Mouse (Mus musculus) midbrain, embryonic 16.5 days (tissue): Measurements from ENCODE around the gene Gm9837. TPM values are rescaled to one million over a fixed set of nuclear protein-coding genes. Genes with fewer than 3 reads are reported as not detected.

ENCODE experiments used
- ATAC-seq: fragments of 200-750 bp; cut with Nextera tagmentation; 2 replicates; pipeline ENCODE4 v1.8.0; 2017; ENCODE audit warnings: moderate TSS enrichment
- H3K27ac ChIP-seq: fragments of 300-500 bp; sonication (generic); 2 replicates; pipeline ENCODE4 v1.5.1; 2014; ENCODE audit warnings: mild to moderate bottlenecking, low read length, mixed read lengths
- H3K27me3 ChIP-seq: fragments of 300-500 bp; sonication (generic); 2 replicates; pipeline ENCODE4 v1.6.1; 2014; ENCODE audit warnings: low read depth, low read length, mixed read lengths; ENCODE audit not compliant: control insufficient read depth, insufficient read depth
- H3K36me3 ChIP-seq: fragments of 300-500 bp; sonication (generic); 2 replicates; pipeline ENCODE4 v1.6.1; 2014; ENCODE audit warnings: mild to moderate bottlenecking, low read length, moderate library complexity, mixed read lengths; ENCODE audit not compliant: control insufficient read depth, insufficient read depth
- H3K4me1 ChIP-seq: fragments of 300-500 bp; sonication (generic); 2 replicates; pipeline ENCODE4 v1.6.1; 2014; ENCODE audit warnings: mild to moderate bottlenecking, low read length, mixed read lengths; ENCODE audit not compliant: control insufficient read depth, insufficient read depth
- H3K4me2 ChIP-seq: fragments of 300-500 bp; sonication (generic); 2 replicates; pipeline ENCODE4 v1.6.1; 2014; ENCODE audit warnings: mild to moderate bottlenecking, low read length, mixed read lengths
- H3K4me3 ChIP-seq: fragments of 300-500 bp; sonication (generic); 2 replicates; pipeline ENCODE4 v1.5.1; 2014; ENCODE audit warnings: low read depth, mild to moderate bottlenecking, low read length, moderate library complexity, mixed read lengths
- H3K9ac ChIP-seq: fragments of 300-500 bp; sonication (generic); 2 replicates; pipeline ENCODE4 v1.6.1; 2014; ENCODE audit warnings: low read depth, low read length, mixed read lengths
- H3K9me3 ChIP-seq: fragments of 300-500 bp; sonication (generic); replicated peaks from 2 replicates; pipeline ENCODE4 v1.6.1; 2014; ENCODE audit warnings: mild to moderate bottlenecking, low read length, mixed read lengths; ENCODE audit not compliant: control insufficient read depth, poor library complexity, severe bottlenecking
- WGBS: fragments of 180-500 bp; shearing (Covaris S2); extraction: QIAGEN DNeasy Blood & Tissue Kit; methylation state at CpG from one replicate; pipeline ENCODE4 v1.1.7; 2014; 5-methylcytosine and 5-hydroxymethylcytosine counted together
- polyA plus RNA-seq: library from polyadenylated mRNA; unstranded; fragments of >200 nt; fragmentation: Nextera tagmentation; extraction: Ambion mirVana; gene quantifications from 2 replicates; pipeline ENCODE4 v1.2.1, GENCODE M21; 2015

Gene Gm9837
- polyA plus RNA-seq, 1 experiment from 2014 or later, result not detected

DNA sequence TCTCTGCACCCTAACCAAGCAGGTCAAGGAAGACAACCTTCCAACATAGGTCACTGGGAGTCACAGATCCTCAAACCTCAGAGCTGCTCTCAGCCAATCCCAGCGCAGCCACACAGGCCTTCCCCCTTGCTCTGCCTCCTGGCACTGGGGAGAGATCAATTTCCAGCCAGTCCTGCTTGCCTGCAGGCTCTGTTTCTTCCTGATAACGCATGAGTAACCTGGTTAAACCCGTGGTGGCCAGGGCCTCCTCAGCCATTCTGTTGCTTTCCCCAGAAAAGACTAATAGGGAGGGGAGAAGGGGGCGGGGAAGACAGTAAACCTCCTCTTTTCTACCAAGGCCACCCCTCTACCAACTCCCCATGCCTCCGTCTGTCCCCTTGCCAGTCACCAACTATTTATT is 8.6 kb downstream of the Gm9837 start:
- Histone ChIP-seq H3K27ac (no peak overlapping the region), H3K9ac (no peak overlapping the region), H3K27me3 (peaks cover 63% of the 10 kb centered on the region), H3K4me3 (no peak overlapping the region), H3K36me3 (no peaks in the 10 kb centered on the region), H3K9me3 (no peaks in the 10 kb centered on the region), H3K4me1 (peaks cover 12% of the 10 kb centered on the region), H3K4me2 (no peak overlapping the region)
- 23% methylated on average over 5 of the region's 5 CpGs for WGBS
- no peak for ATAC-seq

DNA sequence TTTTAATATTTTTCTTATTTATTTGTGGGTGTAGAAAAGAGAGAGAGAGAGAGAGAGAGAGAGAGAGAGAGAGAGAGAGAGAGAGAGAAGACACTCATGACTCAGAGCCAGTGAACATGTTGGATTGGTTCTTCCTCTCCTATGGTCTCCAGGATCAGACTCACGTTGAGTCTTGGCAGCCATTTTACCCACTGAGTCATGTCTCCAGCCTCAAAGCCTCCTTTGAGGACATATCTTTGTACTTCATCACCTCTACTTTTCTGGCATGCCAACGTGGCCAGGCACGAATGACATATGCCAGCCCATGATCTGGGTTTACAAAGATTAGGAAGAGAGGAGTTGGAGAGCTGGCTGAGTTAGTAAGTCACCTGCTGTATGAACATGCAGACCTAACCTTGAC is 10.1 kb downstream of the Gm9837 start:
- Histone ChIP-seq H3K9ac (no peak overlapping the region), H3K36me3 (no peaks in the 10 kb centered on the region), H3K4me3 (no peak overlapping the region), H3K9me3 (no peaks in the 10 kb centered on the region), H3K27me3 (peaks cover 60% of the 10 kb centered on the region), H3K4me2 (no peak overlapping the region), H3K4me1 (peaks cover 9% of the 10 kb centered on the region), H3K27ac (no peak overlapping the region)
- no peak for ATAC-seq
- WGBS, result 80% methylated on average over 3 of the region's 3 CpGs

DNA sequence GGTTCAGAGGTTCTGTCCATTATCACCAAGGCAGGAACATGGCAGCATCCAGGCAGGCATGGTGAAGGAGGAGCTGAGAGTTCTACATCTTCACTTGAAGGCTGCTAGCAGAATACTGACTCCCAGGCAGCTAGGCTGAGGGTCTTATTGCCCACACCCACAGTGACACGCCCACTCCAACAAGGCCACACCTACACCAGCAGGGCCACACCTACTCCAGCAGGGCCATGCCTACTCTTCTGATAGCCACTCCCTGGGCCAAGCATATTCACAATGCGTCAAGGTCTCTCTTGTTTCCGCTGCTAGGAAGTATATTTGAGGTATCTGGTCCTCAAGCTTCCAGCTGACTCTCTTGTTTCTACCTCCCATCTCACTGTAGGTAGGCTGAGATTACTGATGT is 11.3 kb downstream of the Gm9837 start:
- 64% methylated on average over 3 of the region's 3 CpGs for WGBS
- Histone ChIP-seq H3K36me3 (no peaks in the 10 kb centered on the region), H3K27me3 (peaks cover 49% of the 10 kb centered on the region)

DNA sequence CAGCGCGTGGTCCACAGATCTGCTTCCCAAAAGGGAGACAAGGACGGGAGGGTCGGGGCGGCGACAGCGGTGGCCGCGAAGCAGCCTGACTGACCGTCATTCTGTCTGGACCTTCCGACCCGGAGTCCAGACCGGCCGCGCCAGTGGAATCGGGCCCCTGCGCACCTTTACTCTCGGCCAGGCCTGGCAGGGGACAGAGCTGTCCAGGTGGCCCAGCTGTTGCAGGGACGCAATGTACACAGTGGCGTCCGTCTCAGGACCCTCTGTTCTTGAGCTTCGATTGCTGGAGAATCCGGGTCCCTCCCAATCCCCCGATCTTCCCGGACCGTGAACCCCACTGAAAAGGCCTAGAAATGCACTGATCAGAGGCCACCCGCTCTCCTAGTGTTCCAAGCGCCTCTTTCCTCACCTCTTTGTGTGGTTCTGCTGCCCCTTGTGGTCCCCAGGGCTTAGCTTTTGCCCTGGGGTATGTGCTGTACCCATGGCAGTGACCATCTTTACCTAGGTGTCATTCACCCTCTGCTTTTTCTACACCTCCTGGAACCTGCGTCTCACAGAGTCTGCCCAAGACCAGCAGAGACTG is 12.8 kb downstream of the Gm9837 start:
- Histone ChIP-seq H3K4me3 (peak overlapping the region; percentile 48), H3K4me2 (peak overlapping the region; percentile 81), H3K36me3 (no peaks in the 10 kb centered on the region), H3K9me3 (no peaks in the 10 kb centered on the region), H3K4me1 (peaks cover 4% of the 10 kb centered on the region), H3K9ac (peak overlapping the region; percentile 65), H3K27me3 (peaks cover 39% of the 10 kb centered on the region), H3K27ac (no peak overlapping the region)
- WGBS, result 9% methylated on average over 28 of the region's 29 CpGs
- ATAC-seq, result no peak

More for the DNA sequence above, 11.3 kb downstream of the Gm9837 start:
- Histone ChIP-seq H3K4me2 (no peak overlapping the region), H3K27ac (no peak overlapping the region), H3K9me3 (no peaks in the 10 kb centered on the region), H3K4me1 (peaks cover 9% of the 10 kb centered on the region), H3K4me3 (no peak overlapping the region), H3K9ac (no peak overlapping the region)
- no peak for ATAC-seq

- Histone ChIP-seq H3K36me3 (no peaks in the 10 kb centered on the region), H3K27me3 (peaks cover 32% of the 10 kb centered on the region), H3K4me2 (peak within 1 kb of the TSS; percentile 81), H3K4me3 (peak within 1 kb of the TSS; percentile 48), H3K9ac (peak within 1 kb of the TSS; percentile 65), H3K9me3 (no peaks in the 10 kb centered on the region), H3K27ac (no peak within 1 kb of the TSS), H3K4me1 (peaks cover 4% of the 10 kb centered on the region)
- WGBS, result 4% methylated on average over 42 of the region's 42 CpGs
- ATAC-seq, result peak; percentile 72
Measured at GRCm38 (mm10) chr11:53456474-53457371, 13.6 kb downstream of the Gm9837 start, which contains the start of the genes Gm10447 and Shroom1. TSS of gene Gm10447 (minus strand) at chr11:53457110. TSS of gene Shroom1 (plus strand) at chr11:53457205.

DNA sequence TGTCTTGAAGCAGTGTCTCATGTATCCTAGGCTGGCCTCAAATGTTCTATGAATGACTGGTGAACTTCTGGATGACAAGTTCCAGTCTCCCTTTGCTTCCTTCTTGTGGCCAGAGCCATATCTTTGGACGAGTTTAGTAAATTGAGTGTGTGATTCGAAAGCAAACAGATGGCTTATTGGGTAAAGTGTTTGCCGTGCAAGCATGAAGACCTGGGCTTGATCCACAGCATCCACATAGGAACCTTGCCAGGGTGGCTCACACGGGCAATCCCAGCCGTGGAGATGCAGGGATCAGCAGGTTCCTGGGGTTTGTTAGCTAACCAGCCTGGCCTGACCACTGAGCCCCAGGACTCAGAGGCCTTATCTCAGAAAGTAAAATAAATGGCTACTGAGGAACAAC is 17.2 kb downstream of the Gm9837 start:
- Histone ChIP-seq H3K27ac (no peak overlapping the region), H3K4me3 (no peak overlapping the region), H3K4me2 (no peak overlapping the region), H3K36me3 (no peaks in the 10 kb centered on the region), H3K4me1 (peaks cover 4% of the 10 kb centered on the region), H3K9ac (no peak overlapping the region), H3K27me3 (peaks cover 16% of the 10 kb centered on the region), H3K9me3 (no peaks in the 10 kb centered on the region)
- no peak for ATAC-seq
- 88% methylated on average over 5 of the region's 5 CpGs for WGBS

- no peak overlapping the region for H3K4me2 ChIP-seq
- H3K4me1 ChIP-seq, result peaks cover 4% of the 10 kb centered on the region
- WGBS, result 96% methylated on average over 9 of the region's 9 CpGs
- H3K36me3 ChIP-seq, result no peaks in the 10 kb centered on the region
- ATAC-seq, result no peak
- H3K4me3 ChIP-seq, result no peak overlapping the region
- no peak overlapping the region for H3K27ac ChIP-seq
- no peaks in the 10 kb centered on the region for H3K9me3 ChIP-seq
- H3K27me3 ChIP-seq, result peaks cover 9% of the 10 kb centered on the region
- no peak overlapping the region for H3K9ac ChIP-seq
Measured at GRCm38 (mm10) chr11:53452396-53452795, 17.9 kb downstream of the Gm9837 start.

GRCm38 (mm10) chr11:53451361-53451760 is 18.9 kb downstream of the Gm9837 start:
- H3K9ac ChIP-seq, result no peak overlapping the region
- no peak for ATAC-seq
- no peaks in the 10 kb centered on the region for H3K36me3 ChIP-seq
- no peaks in the 10 kb centered on the region for H3K4me1 ChIP-seq
- H3K27ac ChIP-seq, result no peak overlapping the region
- H3K27me3 ChIP-seq, result peaks cover 7% of the 10 kb centered on the region
- WGBS, result 82% methylated on average over 2 of the region's 2 CpGs
- H3K9me3 ChIP-seq, result no peaks in the 10 kb centered on the region
- H3K4me3 ChIP-seq, result no peak overlapping the region
- H3K4me2 ChIP-seq, result no peak overlapping the region

- H3K9me3 ChIP-seq, result no peaks in the 10 kb centered on the region
- no peak overlapping the region for H3K27ac ChIP-seq
- no peaks in the 10 kb centered on the region for H3K36me3 ChIP-seq
- no peak for ATAC-seq
- 68% methylated on average over 15 of the region's 15 CpGs for WGBS
- H3K4me2 ChIP-seq, result no peak overlapping the region
- no peaks in the 10 kb centered on the region for H3K4me1 ChIP-seq
- H3K4me3 ChIP-seq, result no peak overlapping the region
- no peak overlapping the region for H3K9ac ChIP-seq
- H3K27me3 ChIP-seq, result no peaks in the 10 kb centered on the region
Measured at GRCm38 (mm10) chr11:53450070-53450705, 20.1 kb downstream of the Gm9837 start.
